Mouse (Mus musculus): ENCODE measurements at regions not wholly inside any gene's neighbourhood (a gene's known extent, or its start where the extent isn't known, plus 50 kb on each side); places are given as distances from the start of the nearest gene placed in this dataset.
"Not testable (repeated sequence)": the region's sequence is repeated elsewhere in the genome, so short reads cannot be mapped to it uniquely, and the experiment has no call there.

- in situ Hi-C loops (cut with MboI; ENCODE audit: low sequenced_read_pairs), result no loop called here
These were observed 163.5 kb downstream of the Opa1 start for GRCm38 (mm10) chr16:29742497-29743230.

DNA sequence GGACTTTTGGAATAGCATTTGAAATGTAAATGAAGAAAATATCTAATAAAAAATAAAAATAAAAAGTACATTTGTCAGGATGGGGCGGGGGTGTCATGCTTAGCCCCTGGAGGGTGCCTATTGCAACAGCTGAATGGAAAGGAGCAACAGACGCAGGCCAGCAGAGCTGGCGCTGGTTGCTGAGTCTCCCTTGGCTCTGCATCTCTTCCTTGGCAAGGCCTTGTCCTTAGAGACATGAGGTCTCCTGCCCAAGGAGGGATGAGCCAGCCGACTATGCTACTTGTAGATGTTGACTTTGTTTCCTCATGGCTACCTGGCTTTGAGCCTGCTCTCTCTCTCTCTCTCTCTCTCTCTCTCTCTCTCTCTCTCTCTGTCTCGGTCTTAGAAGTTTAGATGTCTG is 166.4 kb downstream of the Opa1 start:
- in situ Hi-C loops (cut with MboI; ENCODE audit: low sequenced_read_pairs), result no loop called here

DNA sequence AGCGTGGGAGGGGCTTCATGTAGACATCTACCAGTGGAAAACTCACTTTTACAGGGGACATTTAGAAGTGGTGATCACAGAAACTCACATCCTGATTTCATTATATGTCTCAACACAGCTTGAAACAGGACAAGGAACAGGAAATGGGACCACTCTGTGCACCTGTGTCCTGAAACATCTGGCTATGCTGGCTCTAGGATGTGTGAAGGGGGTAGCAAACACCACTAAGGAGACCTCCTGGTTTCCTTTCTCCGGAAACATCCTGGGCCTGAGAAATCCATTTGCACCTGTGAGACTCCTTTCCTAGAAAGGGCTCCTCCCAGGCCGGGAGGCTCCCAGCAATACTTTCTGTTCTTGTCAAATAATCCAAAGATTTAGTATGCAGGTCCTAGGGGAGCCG is 167.1 kb downstream of the Opa1 start:
- in situ Hi-C loops (cut with MboI; ENCODE audit: low sequenced_read_pairs), result no loop called here

- in situ Hi-C loops (cut with MboI; ENCODE audit: low sequenced_read_pairs), result no loop called here
These were observed 170.0 kb downstream of the Opa1 start for GRCm38 (mm10) chr16:29749167-29749566.

- in situ Hi-C loops (cut with MboI; ENCODE audit: low sequenced_read_pairs), result no loop called here
These were observed 175.6 kb downstream of the Opa1 start for GRCm38 (mm10) chr16:29754579-29755199.

DNA sequence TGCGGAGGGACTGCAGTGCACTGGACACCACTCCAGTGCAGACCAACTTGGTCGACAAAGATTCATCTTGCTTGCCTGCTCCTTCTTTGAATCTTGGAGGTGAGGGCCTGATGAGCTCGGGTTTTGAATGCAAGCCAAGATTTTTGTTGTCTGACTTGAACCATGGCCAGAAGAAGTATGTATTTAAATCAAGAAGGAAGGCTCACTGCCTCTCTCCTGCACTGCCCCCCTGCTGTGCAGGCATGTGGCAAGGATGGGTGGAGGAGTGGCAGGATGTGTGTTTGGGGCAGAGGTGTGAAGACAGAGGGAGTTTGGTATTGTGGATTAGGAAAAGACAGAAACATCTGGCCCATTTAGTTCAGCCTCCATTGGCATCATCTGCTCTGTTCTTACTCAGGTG is 179.1 kb downstream of the Opa1 start:
- in situ Hi-C loops (cut with MboI; ENCODE audit: low sequenced_read_pairs), result no loop called here

GRCm38 (mm10) chr16:29759416-29759815 is 180.3 kb downstream of the Opa1 start:
- in situ Hi-C loops (cut with MboI; ENCODE audit: low sequenced_read_pairs), result no loop called here

GRCm38 (mm10) chr16:29760627-29761026 is 181.5 kb downstream of the Opa1 start:
- in situ Hi-C loops (cut with MboI; ENCODE audit: low sequenced_read_pairs), result no loop called here

DNA sequence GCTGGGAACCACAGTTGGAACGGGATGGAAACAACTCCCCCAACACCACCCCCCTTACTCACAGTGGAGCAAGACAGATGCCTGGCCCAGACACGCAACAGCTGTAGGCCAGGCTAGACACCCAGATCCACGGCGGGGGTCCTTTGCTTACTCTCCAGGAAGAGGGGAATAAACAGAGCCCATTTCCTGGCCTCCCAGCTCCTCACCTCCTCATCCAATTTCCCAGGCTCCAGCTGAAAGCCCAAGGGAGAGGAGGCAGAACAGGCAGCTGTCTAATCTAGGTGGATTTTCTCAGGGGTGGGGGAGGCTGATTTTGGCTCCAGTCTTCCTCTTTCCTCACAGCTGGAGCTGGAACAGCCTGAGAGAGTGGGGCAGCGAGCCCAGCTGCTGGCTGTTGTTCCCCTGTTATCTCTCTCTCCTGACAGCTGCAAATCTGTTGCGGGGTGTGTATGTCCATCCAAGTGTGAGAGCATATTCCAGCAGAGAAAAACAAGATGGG is 182.7 kb downstream of the Opa1 start:
- in situ Hi-C loops (cut with MboI; ENCODE audit: low sequenced_read_pairs), result no loop called here

GRCm38 (mm10) chr16:29764376-29764775 is 185.2 kb downstream of the Opa1 start:
- in situ Hi-C loops (cut with MboI; ENCODE audit: low sequenced_read_pairs), result no loop called here

DNA sequence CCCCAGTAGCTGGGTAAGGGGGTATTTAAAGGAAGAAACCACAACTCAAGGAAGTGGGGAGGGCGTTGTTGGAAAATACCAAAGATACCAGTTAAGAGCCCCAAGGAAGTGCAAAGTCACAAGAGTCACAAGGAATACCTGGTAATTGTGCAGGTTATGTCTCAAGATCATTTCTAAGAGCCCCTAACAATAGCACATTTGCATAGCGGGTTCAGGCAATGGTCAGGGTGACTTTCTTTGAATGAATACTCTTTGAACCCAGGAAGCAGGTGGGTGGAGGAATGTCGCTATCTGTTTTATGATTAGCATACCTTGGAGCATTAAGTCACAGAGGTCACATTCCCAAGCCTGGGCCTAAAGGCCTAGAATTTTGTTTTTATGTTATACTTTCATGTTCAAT is 186.7 kb downstream of the Opa1 start:
- in situ Hi-C loops (cut with MboI; ENCODE audit: low sequenced_read_pairs), result not testable (repeated sequence)

GRCm38 (mm10) chr16:29771320-29771719 is 192.2 kb downstream of the Opa1 start:
- in situ Hi-C loops (cut with MboI; ENCODE audit: low sequenced_read_pairs), result no loop called here

GRCm38 (mm10) chr16:29771728-29772608 is 192.8 kb downstream of the Opa1 start:
- in situ Hi-C loops (cut with MboI; ENCODE audit: low sequenced_read_pairs), result no loop called here

DNA sequence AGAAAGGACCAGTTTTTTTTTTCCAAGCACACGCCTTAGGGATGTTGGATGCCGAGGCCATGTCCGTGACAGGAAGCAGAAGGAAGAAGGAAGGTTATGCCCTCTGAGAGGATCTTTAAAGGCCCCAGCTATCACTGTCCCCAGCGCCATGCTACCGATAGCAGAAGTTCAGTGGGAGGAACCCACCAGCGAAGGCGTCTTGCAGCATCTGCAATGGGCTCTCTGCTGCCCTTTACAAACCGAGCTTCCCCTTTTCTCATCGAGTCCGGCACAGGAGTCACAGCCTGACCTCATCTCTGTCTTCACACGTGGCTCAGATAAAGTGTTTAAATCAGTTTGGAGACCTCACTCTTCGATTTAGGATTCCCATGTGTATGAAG is 193.5 kb downstream of the Opa1 start:
- in situ Hi-C loops (cut with MboI; ENCODE audit: low sequenced_read_pairs), result no loop called here

DNA sequence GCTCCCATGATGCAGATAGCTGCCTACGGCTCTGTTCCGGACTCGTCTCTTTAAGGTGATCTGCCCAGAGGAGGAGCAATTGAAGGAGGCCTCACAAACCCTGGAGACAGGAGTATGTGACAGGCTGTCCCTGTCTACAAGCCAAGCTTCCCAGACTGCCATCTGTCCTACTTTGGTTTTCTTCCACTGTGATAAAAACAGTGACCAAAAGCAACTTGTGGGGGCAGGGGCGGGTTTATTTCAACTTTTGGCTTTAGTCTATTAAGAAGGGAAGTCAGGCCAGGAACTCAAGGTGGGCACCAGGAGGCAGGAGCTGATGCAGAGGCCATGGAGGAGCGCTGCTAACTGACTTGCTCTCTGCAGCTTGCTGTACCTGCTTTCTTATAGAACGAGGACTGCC is 193.9 kb downstream of the Opa1 start:
- in situ Hi-C loops (cut with MboI; ENCODE audit: low sequenced_read_pairs), result no loop called here

DNA sequence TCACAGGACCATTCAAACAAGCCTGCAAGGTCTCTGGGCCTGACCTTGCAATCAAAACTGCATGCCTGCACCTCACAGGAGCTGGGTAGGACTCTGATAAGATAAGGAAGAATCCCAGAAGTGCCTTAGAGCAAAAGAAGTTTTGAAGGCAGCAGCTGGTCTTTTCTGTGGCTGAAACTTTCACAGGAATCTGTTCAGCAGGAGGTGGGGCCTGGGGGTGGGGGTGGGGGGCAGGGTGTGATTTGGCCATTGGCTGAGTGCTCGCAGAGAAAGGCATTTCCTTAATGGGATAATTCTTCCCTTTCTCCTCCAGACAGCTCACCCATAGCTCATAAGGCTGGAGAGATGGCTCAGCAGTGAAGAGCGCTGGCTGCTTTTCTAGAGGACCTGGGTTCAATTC is 195.8 kb downstream of the Opa1 start:
- in situ Hi-C loops (cut with MboI; ENCODE audit: low sequenced_read_pairs), result no loop called here

DNA sequence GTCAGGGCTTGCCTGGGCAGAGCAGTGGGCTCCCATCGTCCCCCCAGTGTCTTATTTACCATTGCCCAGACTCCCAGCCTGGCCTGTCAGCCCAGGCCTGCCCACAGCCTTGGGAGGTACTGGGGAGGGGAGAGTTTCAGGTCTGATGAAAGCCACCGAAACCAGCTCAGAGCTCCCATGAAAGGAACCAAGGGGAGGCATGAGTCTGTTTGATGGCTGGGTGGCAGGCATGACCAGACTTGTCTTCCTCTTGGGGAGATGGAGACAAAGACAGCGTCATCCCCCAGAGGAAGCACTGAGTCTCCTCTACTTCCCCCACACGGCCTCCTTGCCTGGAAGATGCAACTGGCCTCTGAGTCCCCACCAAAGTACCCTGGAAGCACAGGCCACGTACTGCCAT is 196.7 kb downstream of the Opa1 start:
- in situ Hi-C loops (cut with MboI; ENCODE audit: low sequenced_read_pairs), result no loop called here

DNA sequence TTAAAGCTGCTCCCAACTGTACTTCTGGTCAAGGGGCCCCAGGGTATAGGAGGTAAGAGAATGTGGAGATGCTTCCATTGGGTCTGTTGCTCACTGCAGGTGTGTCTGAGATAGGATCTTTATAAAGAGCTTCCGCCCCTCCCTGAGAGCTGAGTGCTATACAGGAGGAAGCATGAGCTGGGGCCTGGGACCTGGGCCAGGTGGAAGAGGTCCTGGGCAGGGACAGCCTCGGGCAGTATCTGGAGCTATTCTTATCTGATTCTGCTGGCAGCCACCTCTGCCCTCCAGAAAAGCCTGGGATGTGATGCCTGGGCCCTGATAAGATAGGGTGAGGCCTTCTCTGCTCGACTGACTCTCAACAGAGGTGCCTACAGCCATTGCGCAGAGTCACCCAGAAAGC is 203.3 kb downstream of the Opa1 start:
- in situ Hi-C loops (cut with MboI; ENCODE audit: low sequenced_read_pairs), result no loop called here

GRCm38 (mm10) chr16:29785114-29785513 is 206.0 kb downstream of the Opa1 start:
- in situ Hi-C loops (cut with MboI; ENCODE audit: low sequenced_read_pairs), result no loop called here

DNA sequence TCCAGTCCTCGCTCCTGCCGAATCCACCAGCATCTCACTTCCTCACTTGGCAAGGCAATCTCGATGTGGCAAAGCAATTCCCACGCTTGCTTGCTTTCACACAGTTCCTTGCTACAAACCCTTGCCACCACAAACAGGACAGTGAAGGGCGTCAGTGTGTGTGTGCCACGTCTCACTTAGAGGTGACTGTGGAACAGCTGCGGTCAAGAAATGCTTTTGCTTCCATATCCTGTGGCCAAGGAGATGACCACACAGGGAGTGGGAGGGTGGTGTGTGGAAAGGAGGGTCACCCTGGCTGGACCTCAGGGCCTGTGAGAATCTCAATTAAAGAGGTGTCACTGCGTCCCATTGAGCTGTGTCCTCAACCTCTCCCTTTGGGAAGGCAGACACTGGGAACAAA is 207.4 kb downstream of the Opa1 start:
- in situ Hi-C loops (cut with MboI; ENCODE audit: low sequenced_read_pairs), result no loop called here

- in situ Hi-C loops (cut with MboI; ENCODE audit: low sequenced_read_pairs), result no loop called here
These were observed 208.7 kb downstream of the Opa1 start for GRCm38 (mm10) chr16:29787633-29788511.

Measured in CH12F3 (cell line).